Mouse (Mus musculus) frontal cortex, adult (tissue): ENCODE data around the gene Tmub2.

Source experiments
- ATAC-seq: cut with Nextera tagmentation; 2 replicates; pipeline ENCODE4 v1.9.2; 2017; ENCODE audit warnings: mild to moderate bottlenecking, moderate library complexity, mixed read lengths; ENCODE audit not compliant: low TSS enrichment

Gene Tmub2

DNA sequence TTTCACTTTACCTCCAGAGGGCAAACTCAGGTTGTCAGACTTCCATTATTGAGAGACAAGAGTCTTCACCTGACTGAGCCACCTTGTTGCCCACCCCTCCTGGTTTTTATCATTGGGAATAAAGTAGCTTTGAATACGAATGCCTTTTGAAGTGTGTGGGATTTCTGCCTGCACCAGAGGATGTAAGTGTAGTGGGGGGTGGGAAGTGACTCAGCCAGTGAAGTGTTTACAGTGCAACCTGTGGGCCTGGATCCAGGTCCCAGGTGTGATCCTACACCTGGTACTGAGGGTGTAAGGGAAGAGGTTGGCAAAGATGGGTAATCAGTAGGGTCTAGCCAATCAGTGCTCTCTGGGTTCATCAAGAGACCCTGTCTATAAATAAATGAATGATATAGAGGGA, 38.8 kb downstream of the Tmub2 start:
- ATAC-seq = no peak

GRCm38 (mm10) chr11:102327250-102327649, 42.5 kb downstream of the Tmub2 start:
- ATAC-seq = no peak; the same call in 1 of the 2 replicates

GRCm38 (mm10) chr11:102327839-102328238, 43.1 kb downstream of the Tmub2 start:
- ATAC-seq = no peak

- ATAC-seq = no peak
Observed at GRCm38 (mm10) chr11:102329518-102329917, 44.8 kb downstream of the Tmub2 start.

GRCm38 (mm10) chr11:102330039-102330438, 45.3 kb downstream of the Tmub2 start:
- ATAC-seq = no peak

DNA sequence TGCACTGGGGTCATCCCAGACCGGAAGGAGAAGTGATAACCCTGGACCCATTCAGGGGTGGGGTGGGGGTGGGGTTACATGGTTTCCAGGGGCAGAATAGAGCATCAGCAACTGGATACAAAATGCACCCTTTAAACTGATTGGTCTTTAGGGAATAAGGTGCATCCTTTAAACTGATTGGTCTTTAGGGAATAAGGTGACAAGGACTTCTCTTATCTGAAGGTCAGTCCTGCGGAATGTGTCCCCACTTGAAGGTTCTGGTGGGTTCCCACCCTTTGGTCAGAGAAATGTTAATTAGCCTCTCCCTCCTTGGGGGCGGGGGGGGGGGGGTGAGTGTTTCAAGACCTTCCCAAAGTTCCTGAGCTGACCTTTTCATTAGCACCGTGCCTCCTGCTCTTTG, 47.1 kb downstream of the Tmub2 start:
- no peak for ATAC-seq

DNA sequence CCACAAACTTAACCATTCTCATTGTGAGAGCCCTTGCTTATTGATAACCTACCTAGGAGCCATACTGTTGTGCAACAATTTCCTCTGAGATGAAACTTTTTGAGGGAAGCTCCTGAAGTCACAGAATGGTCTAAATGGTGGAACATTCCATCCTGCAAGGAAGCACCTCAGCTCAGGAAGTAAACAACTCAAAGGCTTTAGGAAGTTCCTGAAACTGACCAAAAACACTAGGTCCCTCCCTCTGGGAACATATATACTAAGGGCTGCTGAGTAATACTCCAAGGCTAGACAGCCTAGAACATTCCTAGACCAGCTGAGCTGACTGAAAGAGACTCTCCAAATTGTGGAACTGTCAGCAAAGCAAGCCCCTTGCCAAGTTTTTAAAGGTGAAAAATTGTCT, 48.3 kb downstream of the Tmub2 start:
- ATAC-seq = no peak

- no peak for ATAC-seq
Observed at GRCm38 (mm10) chr11:102334010-102334409, 49.3 kb downstream of the Tmub2 start.

- ATAC-seq = no peak
Observed at GRCm38 (mm10) chr11:102334973-102335700, 50.4 kb downstream of the Tmub2 start.

DNA sequence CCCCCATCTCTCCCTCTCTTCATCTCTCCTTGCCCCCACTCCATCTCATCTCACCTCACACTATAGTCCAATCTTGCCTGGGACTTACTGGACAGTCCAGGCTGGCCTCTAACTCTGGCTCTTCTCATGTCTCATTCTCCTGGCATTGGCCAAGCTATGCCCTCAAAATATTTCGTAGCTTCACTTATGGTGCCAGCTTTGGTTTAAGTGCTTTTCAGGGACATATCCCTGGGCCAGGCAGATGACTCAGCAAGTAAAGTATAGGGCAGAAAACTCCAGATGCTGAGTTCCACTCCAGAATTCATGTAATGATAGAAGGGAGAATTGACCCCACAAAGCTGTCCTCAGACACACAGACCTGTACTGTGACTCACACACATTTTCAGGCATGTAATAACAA, 51.5 kb downstream of the Tmub2 start:
- ATAC-seq = no peak

- no peak for ATAC-seq
Observed at GRCm38 (mm10) chr11:102337921-102338320, 53.2 kb downstream of the Tmub2 start.

- no peak for ATAC-seq
Observed at GRCm38 (mm10) chr11:102338561-102338960, 53.8 kb downstream of the Tmub2 start.
